Mouse (Mus musculus): ENCODE measurements around the gene Dync1h1. TPM values are rescaled to one million over a fixed set of nuclear protein-coding genes. Genes with fewer than 3 reads are reported as not detected.
"Not testable (repeated sequence)": the region's sequence is repeated elsewhere in the genome, so short reads cannot be mapped to it uniquely, and the experiment has no call there.

The Dync1h1 gene
- polyA plus RNA-seq, 1 experiment from 2014 or later = 82.4 TPM

GRCm38 (mm10) chr12:110699171-110699547, 97.9 kb downstream of the Dync1h1 start:
- ATAC-seq (ENCODE audit: low FRiP score) = no peak
- Histone ChIP-seq H3K4me2 (no peak overlapping the region), H3K36me3 (peaks cover 7% of the 10 kb centered on the region), H3K4me1 (replicated peaks) (peaks cover 18% of the 10 kb centered on the region), H3K27me3 (peaks cover 5% of the 10 kb centered on the region; the same call in 1 of the 2 replicates), H3K4me3 (no peak overlapping the region), H3K9ac (no peak overlapping the region), H3K27ac (no peak overlapping the region), H3K9me3 (no peaks in the 10 kb centered on the region)
- WGBS = 61% methylated on average over 2 of the region's 2 CpGs

- H3K27ac ChIP-seq = no peak overlapping the region
- H3K36me3 ChIP-seq = no peaks in the 10 kb centered on the region
- H3K9me3 ChIP-seq = no peaks in the 10 kb centered on the region
- peaks cover 5% of the 10 kb centered on the region; the same call in 1 of the 2 replicates for H3K27me3 ChIP-seq
- H3K4me1 ChIP-seq (replicated peaks) = peaks cover 11% of the 10 kb centered on the region
- no peak overlapping the region for H3K4me3 ChIP-seq
- 73% methylated on average over 2 of the region's 2 CpGs for WGBS
- no peak for ATAC-seq (ENCODE audit: low FRiP score)
- H3K9ac ChIP-seq = no peak overlapping the region
- no peak overlapping the region for H3K4me2 ChIP-seq
These were observed 99.5 kb downstream of the Dync1h1 start for GRCm38 (mm10) chr12:110700730-110701129.

- H3K9ac ChIP-seq = 0 out of 2 replicates have a peak overlapping the region, but pooled peaks have one; percentile 4
- peaks cover 17% of the 10 kb centered on the region for H3K4me1 ChIP-seq (replicated peaks)
- not testable (repeated sequence) for H3K4me2 ChIP-seq; H3K27me3 ChIP-seq; H3K36me3 ChIP-seq; H3K4me3 ChIP-seq; H3K27ac ChIP-seq; ATAC-seq (ENCODE audit: low FRiP score); H3K9me3 ChIP-seq
- WGBS = 38% methylated on average over 3 of the region's 3 CpGs
These were observed 100.1 kb downstream of the Dync1h1 start for GRCm38 (mm10) chr12:110701363-110701762.

- Histone ChIP-seq H3K4me1 (replicated peaks) (peaks cover 21% of the 10 kb centered on the region), H3K9me3 (no peaks in the 10 kb centered on the region), H3K27ac (no peak within 1 kb of the TSS), H3K9ac (0 out of 2 replicates have a peak within 1 kb of the TSS, but pooled peaks have one; percentile 4), H3K36me3 (no peaks in the 10 kb centered on the region), H3K27me3 (peaks cover 5% of the 10 kb centered on the region; the same call in 1 of the 2 replicates), H3K4me3 (no peak within 1 kb of the TSS), H3K4me2 (no peak within 1 kb of the TSS)
- 0 out of 2 replicates have a peak, but pooled peaks have one; percentile 4 for ATAC-seq (ENCODE audit: low FRiP score)
- 54% methylated on average over 4 of the region's 4 CpGs for WGBS
These were observed 101.3 kb downstream of the Dync1h1 start, which contains the start of gene Hsp90aa1 for GRCm38 (mm10) chr12:110702556-110702955. Hsp90aa1 (minus strand) TSS chr12:110702728.

GRCm38 (mm10) chr12:110703008-110703471, 101.8 kb downstream of the Dync1h1 start:
- Histone ChIP-seq H3K27ac (no peak overlapping the region), H3K4me1 (replicated peaks) (peaks cover 21% of the 10 kb centered on the region), H3K4me2 (no peak overlapping the region), H3K9me3 (no peaks in the 10 kb centered on the region), H3K36me3 (no peaks in the 10 kb centered on the region), H3K27me3 (peaks cover 5% of the 10 kb centered on the region; the same call in 1 of the 2 replicates), H3K9ac (no peak overlapping the region), H3K4me3 (no peak overlapping the region)
- ATAC-seq (ENCODE audit: low FRiP score) = 0 out of 2 replicates have a peak, but pooled peaks have one; percentile 31
- 28% methylated on average over 8 of the region's 8 CpGs for WGBS

- no peak for ATAC-seq (ENCODE audit: low FRiP score)
- H3K27me3 ChIP-seq = peaks cover 5% of the 10 kb centered on the region; the same call in 1 of the 2 replicates
- 72% methylated on average over 7 of the region's 7 CpGs for WGBS
- no peak overlapping the region for H3K4me3 ChIP-seq
- no peaks in the 10 kb centered on the region for H3K36me3 ChIP-seq
- no peaks in the 10 kb centered on the region for H3K9me3 ChIP-seq
- no peak overlapping the region for H3K27ac ChIP-seq
- H3K9ac ChIP-seq = no peak overlapping the region
- peaks cover 21% of the 10 kb centered on the region for H3K4me1 ChIP-seq (replicated peaks)
- no peak overlapping the region for H3K4me2 ChIP-seq
These were observed 102.4 kb downstream of the Dync1h1 start for GRCm38 (mm10) chr12:110703682-110704081.

- H3K4me1 ChIP-seq (replicated peaks) = peaks cover 21% of the 10 kb centered on the region
- H3K27me3 ChIP-seq; H3K27ac ChIP-seq; H3K4me3 ChIP-seq; H3K36me3 ChIP-seq; H3K9ac ChIP-seq; ATAC-seq (ENCODE audit: low FRiP score); H3K9me3 ChIP-seq; H3K4me2 ChIP-seq: not testable (repeated sequence)
- WGBS = 89% methylated on average over 4 of the region's 4 CpGs
These were observed 104.2 kb downstream of the Dync1h1 start for GRCm38 (mm10) chr12:110705419-110705818.

- Histone ChIP-seq H3K27me3 (peaks cover 5% of the 10 kb centered on the region; the same call in 1 of the 2 replicates), H3K9me3 (no peaks in the 10 kb centered on the region), H3K9ac (peak overlapping the region; percentile 58)
These were observed 105.3 kb downstream of the Dync1h1 start for GRCm38 (mm10) chr12:110706337-110707231.

GRCm38 (mm10) chr12:110707451-110707850, 106.2 kb downstream of the Dync1h1 start:
- H3K4me2 ChIP-seq = no peak overlapping the region

More at GRCm38 (mm10) chr12:110706337-110707231, 105.3 kb downstream of the Dync1h1 start:
- WGBS = under 1% methylated on average over 27 of the region's 27 CpGs
- H3K36me3 ChIP-seq = no peaks in the 10 kb centered on the region
- peak overlapping the region; percentile 54 for H3K4me2 ChIP-seq
- peak overlapping the region; percentile 78 for H3K27ac ChIP-seq
- peak; percentile 80 for ATAC-seq (ENCODE audit: low FRiP score)
- H3K4me1 ChIP-seq (replicated peaks) = peaks cover 21% of the 10 kb centered on the region
- H3K4me3 ChIP-seq = peak overlapping the region; percentile 29

GRCm38 (mm10) chr12:110711270-110711669, 110.0 kb downstream of the Dync1h1 start:
- WGBS = 79% methylated on average over 5 of the region's 5 CpGs

More at GRCm38 (mm10) chr12:110707451-110707850, 106.2 kb downstream of the Dync1h1 start:
- Histone ChIP-seq H3K36me3 (no peaks in the 10 kb centered on the region), H3K27me3 (peaks cover 5% of the 10 kb centered on the region; the same call in 1 of the 2 replicates), H3K4me1 (replicated peaks) (peaks cover 21% of the 10 kb centered on the region), H3K4me3 (no peak overlapping the region), H3K27ac (peak overlapping the region; percentile 78; the same call in 1 of the 2 replicates), H3K9me3 (no peaks in the 10 kb centered on the region), H3K9ac (no peak overlapping the region)
- no peak for ATAC-seq (ENCODE audit: low FRiP score)
- 89% methylated on average over 7 of the region's 7 CpGs for WGBS

GRCm38 (mm10) chr12:110713784-110714183, 112.5 kb downstream of the Dync1h1 start:
- no peak overlapping the region for H3K4me2 ChIP-seq
- no peak for ATAC-seq (ENCODE audit: low FRiP score)
- no peaks in the 10 kb centered on the region for H3K4me1 ChIP-seq (replicated peaks)
- H3K9me3 ChIP-seq = 0 out of 2 replicates have a peak, but pooled peaks cover 3% of the 10 kb centered on the region
- no peak overlapping the region for H3K4me3 ChIP-seq
- 96% methylated on average over 6 of the region's 6 CpGs for WGBS
- peaks cover 3% of the 10 kb centered on the region; the same call in 1 of the 2 replicates for H3K27me3 ChIP-seq
- H3K9ac ChIP-seq = no peak overlapping the region
- H3K36me3 ChIP-seq = no peaks in the 10 kb centered on the region
- no peak overlapping the region for H3K27ac ChIP-seq

More at GRCm38 (mm10) chr12:110711270-110711669, 110.0 kb downstream of the Dync1h1 start:
- ATAC-seq (ENCODE audit: low FRiP score) = no peak
- 0 out of 2 replicates have a peak, but pooled peaks cover 3% of the 10 kb centered on the region for H3K9me3 ChIP-seq
- H3K4me3 ChIP-seq = no peak overlapping the region
- no peaks in the 10 kb centered on the region for H3K36me3 ChIP-seq
- no peak overlapping the region for H3K9ac ChIP-seq
- H3K4me2 ChIP-seq = no peak overlapping the region
- no peaks in the 10 kb centered on the region for H3K27me3 ChIP-seq
- H3K27ac ChIP-seq = no peak overlapping the region
- H3K4me1 ChIP-seq (replicated peaks) = peaks cover 11% of the 10 kb centered on the region

- Histone ChIP-seq H3K4me1 (replicated peaks) (no peaks in the 10 kb centered on the region), H3K27me3 (peaks cover 3% of the 10 kb centered on the region; the same call in 1 of the 2 replicates), H3K36me3 (no peaks in the 10 kb centered on the region), H3K4me3 (no peak overlapping the region), H3K9ac (no peak overlapping the region), H3K9me3 (0 out of 2 replicates have a peak, but pooled peaks cover 3% of the 10 kb centered on the region), H3K27ac (no peak overlapping the region), H3K4me2 (no peak overlapping the region)
- WGBS = 96% methylated on average over 6 of the region's 6 CpGs
- ATAC-seq (ENCODE audit: low FRiP score) = no peak
These were observed 113.0 kb downstream of the Dync1h1 start for GRCm38 (mm10) chr12:110714215-110714614.

Measured in hindbrain, embryonic 13.5 days (tissue).